Mouse (Mus musculus) G1E (cell line): Measurements from ENCODE around the gene Lekr1. TPM values are rescaled to one million over a fixed set of nuclear protein-coding genes. Genes with fewer than 3 reads are reported as not detected.

Experiments used
- ATAC-seq: 2 replicates; pipeline ENCODE4 v1.8.0; 2016; ENCODE audit warnings: mild to moderate bottlenecking; ENCODE audit not compliant: insufficient number of reproducible peaks, poor library complexity, low FRiP score, severe bottlenecking; ENCODE audit errors: extremely low read depth
- DNase-seq: peaks from one replicate; pipeline ENCODE4 v3.0.0; 2012; ENCODE audit warnings: low spot score
- H3K27me3 ChIP-seq: 2 replicates; pipeline ENCODE4 v1.6.1; 2012; ENCODE audit warnings: mild to moderate bottlenecking, low read length, inconsistent platforms; ENCODE audit not compliant: insufficient read depth
- H3K36me3 ChIP-seq: replicated peaks from 2 replicates; pipeline ENCODE3; 2012; ENCODE audit warnings: mild to moderate bottlenecking, inconsistent platforms
- H3K4me1 ChIP-seq: 2 replicates; pipeline ENCODE4 v1.6.1; 2012; ENCODE audit warnings: low read depth, low read length, inconsistent platforms, mixed read lengths; ENCODE audit not compliant: insufficient read depth
- H3K4me3 ChIP-seq: 2 replicates; pipeline ENCODE4 v1.5.1; 2012; ENCODE audit warnings: low read depth, mild to moderate bottlenecking, inconsistent platforms, low read length, moderate library complexity, mixed read lengths
- H3K9me3 ChIP-seq: replicated peaks from 2 replicates; pipeline ENCODE4 v1.6.1; 2012; ENCODE audit warnings: inconsistent platforms
- CTCF ChIP-seq: IDR thresholded peaks from 2 replicates; pipeline ENCODE4 v1.5.1; 2012; ENCODE audit warnings: low read depth, low read length, inconsistent platforms, mixed read lengths
- GATA1 ChIP-seq: IDR thresholded peaks from 2 replicates; pipeline ENCODE4 v1.6.1; 2012; ENCODE audit warnings: borderline replicate concordance, low read length, inconsistent platforms, mixed read lengths
- GATA2 ChIP-seq: IDR thresholded peaks from 2 replicates; pipeline ENCODE4 v1.6.1; 2012; ENCODE audit warnings: low read depth, low read length, inconsistent platforms, borderline replicate concordance
- POLR2AphosphoS5 ChIP-seq: IDR thresholded peaks from 2 replicates; pipeline ENCODE4 v1.6.1; 2012; ENCODE audit warnings: low read depth, low read length, inconsistent platforms; ENCODE audit not compliant: insufficient replicate concordance
- TAL1 ChIP-seq: conservative IDR thresholded peaks from 2 replicates; pipeline ENCODE4 v1.6.1; 2012; ENCODE audit warnings: low read depth, low read length, inconsistent platforms, mixed read lengths
- polyA plus RNA-seq: library from polyadenylated mRNA; stranded (reverse); fragments of >175 nt; gene quantifications from 2 replicates; pipeline ENCODE4 v1.2.3, GENCODE M21; 2012
- total RNA-seq, 2 experiments: library from RNA; stranded (forward) in 1 of 2; stranded (reverse) in 1 of 2; fragments of 200-1000 nt in 1 of 2; fragments of >200 nt in 1 of 2; fragmentation: Nextera tagmentation in 1 of 2; gene quantifications; 2 replicates each; pipeline ENCODE4 v1.2.3; 2014 to 2017

The Lekr1 gene
- total and polyA plus RNA-seq, 3 experiments, result 0.11 TPM; not detected in 2

DNA sequence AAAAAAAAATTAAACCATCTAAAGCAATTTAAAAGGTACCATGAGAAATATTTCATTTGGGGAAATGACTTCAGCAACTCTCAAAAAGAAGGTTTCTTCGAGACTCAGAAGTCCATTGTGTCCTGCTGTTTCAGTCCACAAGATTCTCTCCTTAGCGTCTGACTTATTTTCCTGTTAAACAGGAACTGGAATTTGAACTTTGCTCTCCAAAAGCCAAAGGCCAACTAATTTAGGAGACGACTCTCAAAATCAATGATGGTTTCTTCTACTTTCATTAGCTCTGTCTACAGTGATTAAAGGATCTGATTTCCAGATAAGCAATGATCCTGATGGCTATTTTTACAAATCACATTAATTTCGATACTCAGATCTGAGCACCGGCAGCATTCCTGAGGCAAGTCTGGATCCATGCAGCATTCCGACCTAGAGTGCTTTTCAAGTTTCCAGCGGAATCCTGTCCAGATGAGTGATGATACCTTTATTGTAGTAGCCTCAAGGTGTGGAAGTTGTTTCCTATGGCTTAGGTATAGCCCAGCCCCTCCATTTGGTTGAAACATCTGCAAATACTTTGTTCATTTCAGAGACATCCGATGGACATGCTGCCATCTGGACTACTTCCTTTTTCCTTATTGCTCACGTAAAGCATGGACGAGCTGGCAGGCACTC is 11.4 kb upstream of the Lekr1 start:
- H3K27me3 ChIP-seq, result peaks cover 17% of the 10 kb centered on the region
- no peaks in the 10 kb centered on the region for H3K4me1 ChIP-seq
- no peak overlapping the region for H3K4me3 ChIP-seq
- no peaks in the 10 kb centered on the region for H3K36me3 ChIP-seq
- H3K9me3 ChIP-seq, result no peaks in the 10 kb centered on the region
- DNase-seq (no peak), ATAC-seq (no peak)
- TF ChIP-seq GATA2 (no peak), TAL1 (no peak), GATA1 (no peak), CTCF (no peak), POLR2AphosphoS5 (no peak)

DNA sequence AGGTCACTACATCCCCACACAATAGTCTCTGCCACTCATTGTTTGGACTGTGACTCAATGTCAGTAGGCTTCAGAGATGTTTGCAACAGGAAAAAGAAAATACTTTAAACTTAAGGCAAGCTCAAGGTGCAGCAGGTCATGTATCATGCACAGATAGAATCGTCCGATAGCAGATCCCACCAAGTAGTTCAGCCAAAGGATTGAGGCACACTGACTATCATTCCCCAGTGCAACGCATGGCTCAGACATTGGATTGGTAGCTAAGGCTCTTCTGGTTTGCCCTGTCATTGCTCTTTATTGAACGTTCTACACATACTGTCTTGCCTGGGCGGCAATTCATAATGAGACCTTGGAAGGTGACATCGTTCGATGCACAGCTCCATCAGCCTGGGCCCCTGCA is 9.6 kb upstream of the Lekr1 start:
- TF ChIP-seq GATA2 (no peak), CTCF (no peak), TAL1 (no peak), GATA1 (no peak), POLR2AphosphoS5 (no peak)
- ATAC-seq (no peak), DNase-seq (no peak)
- H3K4me3 ChIP-seq, result no peak overlapping the region
- no peaks in the 10 kb centered on the region for H3K9me3 ChIP-seq
- H3K27me3 ChIP-seq, result peaks cover 12% of the 10 kb centered on the region
- H3K36me3 ChIP-seq, result no peaks in the 10 kb centered on the region
- H3K4me1 ChIP-seq, result no peaks in the 10 kb centered on the region

GRCm38 (mm10) chr3:65656902-65657660 is 8.9 kb upstream of the Lekr1 start:
- ATAC-seq (no peak), DNase-seq (no peak)
- H3K27me3 ChIP-seq, result peaks cover 12% of the 10 kb centered on the region
- no peaks in the 10 kb centered on the region for H3K36me3 ChIP-seq
- no peaks in the 10 kb centered on the region for H3K4me1 ChIP-seq
- no peak for TF ChIP-seq GATA1
- TF ChIP-seq TAL1, result no peak
- no peak for TF ChIP-seq CTCF
- TF ChIP-seq GATA2, result no peak
- TF ChIP-seq POLR2AphosphoS5, result no peak
- H3K9me3 ChIP-seq, result no peaks in the 10 kb centered on the region
- H3K4me3 ChIP-seq, result no peak overlapping the region

DNA sequence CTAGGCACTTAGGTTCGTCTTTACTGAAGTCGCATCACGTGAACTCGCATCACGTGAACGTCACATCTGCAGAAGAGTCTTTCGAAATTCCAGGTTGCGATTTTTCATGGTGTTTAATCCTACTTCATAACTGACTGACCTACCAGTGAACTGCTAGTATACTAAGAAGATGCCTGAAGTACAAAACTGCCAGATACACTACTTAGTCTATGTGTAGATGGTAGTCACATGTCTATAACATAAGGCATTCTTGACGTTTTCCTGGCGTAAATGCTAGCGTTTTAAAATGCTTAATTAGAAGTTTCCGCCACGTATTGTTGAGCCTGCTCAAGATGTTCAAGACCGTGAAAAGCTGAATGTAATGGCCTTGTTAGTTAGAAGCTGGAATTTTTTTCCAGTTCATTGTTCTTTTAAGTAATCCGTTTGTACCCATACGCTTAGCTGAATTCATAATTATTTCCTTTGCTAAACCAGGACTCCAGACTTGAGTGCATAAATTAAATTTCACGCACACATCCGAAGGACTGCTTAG is 7.9 kb upstream of the Lekr1 start:
- Histone ChIP-seq H3K27me3 (peaks cover 12% of the 10 kb centered on the region), H3K36me3 (no peaks in the 10 kb centered on the region), H3K4me3 (no peak overlapping the region), H3K4me1 (no peaks in the 10 kb centered on the region), H3K9me3 (no peaks in the 10 kb centered on the region)
- ATAC-seq (no peak), DNase-seq (no peak)
- TF ChIP-seq POLR2AphosphoS5 (no peak), GATA1 (no peak), TAL1 (no peak), CTCF (no peak), GATA2 (no peak)

DNA sequence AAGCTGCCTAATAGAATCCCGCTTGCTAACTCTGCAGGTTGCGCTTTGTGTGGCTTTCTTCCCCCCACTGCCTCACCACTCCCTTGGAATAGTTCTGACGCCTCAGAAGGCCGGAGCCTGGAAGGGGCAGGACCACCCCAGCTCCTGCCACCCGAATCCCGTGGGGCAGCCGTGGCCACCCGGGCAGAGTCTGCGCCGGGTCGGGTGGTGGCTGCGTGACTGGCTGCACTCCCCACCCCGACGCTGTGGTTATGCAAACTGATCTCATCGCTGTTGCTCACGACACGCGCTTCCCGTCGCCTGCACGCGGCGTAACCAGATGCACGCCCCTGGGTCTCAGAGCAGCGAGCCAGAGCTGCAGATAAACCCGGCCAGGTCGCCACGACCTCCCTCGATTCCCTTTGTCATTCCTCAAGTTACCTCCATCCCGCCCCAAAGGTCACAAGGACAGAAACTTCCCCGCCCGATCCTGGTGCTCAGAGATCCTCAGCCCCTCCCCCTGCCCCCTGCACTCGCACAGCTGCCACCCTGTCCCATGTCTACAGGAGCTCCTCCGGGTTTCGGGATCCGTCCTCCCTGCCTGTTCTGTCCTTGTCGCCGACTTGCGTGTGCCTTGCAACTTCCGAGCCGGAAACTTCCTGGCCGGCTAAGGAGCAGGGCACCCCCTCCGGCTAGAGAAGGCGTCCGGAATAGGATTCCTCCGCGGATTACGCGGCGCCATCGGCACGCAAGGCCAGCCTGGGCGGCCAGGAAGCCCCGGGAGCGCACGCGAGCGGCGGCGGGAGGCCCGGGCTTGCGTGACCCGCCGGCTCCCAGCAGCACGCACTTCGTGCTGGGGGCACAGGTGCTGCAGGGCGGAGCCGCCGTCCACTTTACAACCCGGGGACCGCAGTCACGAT is 7.1 kb upstream of the Lekr1 start:
- TF ChIP-seq CTCF, result no peak
- TF ChIP-seq TAL1, result no peak
- no peak for TF ChIP-seq GATA1
- TF ChIP-seq POLR2AphosphoS5, result no peak
- no peak for TF ChIP-seq GATA2
- DNase-seq (no peak), ATAC-seq (no peak)
- Histone ChIP-seq H3K36me3 (no peaks in the 10 kb centered on the region), H3K4me1 (no peaks in the 10 kb centered on the region), H3K4me3 (no peak overlapping the region), H3K27me3 (peaks cover 12% of the 10 kb centered on the region), H3K9me3 (no peaks in the 10 kb centered on the region)
